Mouse (Mus musculus): Measurements from ENCODE around the gene Trim7. TPM values are rescaled to one million over a fixed set of nuclear protein-coding genes. Genes with fewer than 3 reads are reported as not detected.
A peak's percentile ranks its signal among the peaks of the same experiment; 100 is the strongest.

Gene Trim7
- polyA plus RNA-seq, 1 experiment, result 12.6 TPM

- peak overlapping the region; percentile 85 for H3K4me3 ChIP-seq (ENCODE audit: low read depth, low read length)
- no peaks in the 10 kb centered on the region for H3K36me3 ChIP-seq (ENCODE audit: control insufficient read depth, insufficient read depth, low read length)
- peaks cover 9% of the 10 kb centered on the region for H3K4me1 ChIP-seq (ENCODE audit: control insufficient read depth, insufficient read depth, insufficient read length, low read length)
- TF ChIP-seq POLR2A (IDR thresholded peaks at IDR 0.05; ENCODE audit: low read depth, low read length) (peak; percentile 9; the same call in 1 of the 2 replicates), CTCF (IDR thresholded peaks at IDR 0.05; ENCODE audit: extremely low read depth, insufficient read length, insufficient replicate concordance, low read depth, low read length) (no peak)
- H3K27ac ChIP-seq (ENCODE audit: insufficient read depth, low read depth, low read length), result peak overlapping the region; percentile 83
- H3K27me3 ChIP-seq (ENCODE audit: control insufficient read depth, insufficient read depth, low read length), result no peaks in the 10 kb centered on the region
- WGBS, result under 1% methylated on average over 77 of the region's 77 CpGs
Observed at GRCm38 (mm10) chr11:48837310-48838180, 11.6 kb downstream of the Trim7 start.

- TF ChIP-seq POLR2A (IDR thresholded peaks at IDR 0.05; ENCODE audit: low read depth, low read length) (peak; percentile 48; the same call in 1 of the 2 replicates), CTCF (IDR thresholded peaks at IDR 0.05; ENCODE audit: extremely low read depth, insufficient read length, insufficient replicate concordance, low read depth, low read length) (no peak; the same call in 1 of the 2 replicates)
- peaks cover 9% of the 10 kb centered on the region for H3K4me1 ChIP-seq (ENCODE audit: control insufficient read depth, insufficient read depth, insufficient read length, low read length)
- WGBS, result 1% methylated on average over 16 of the region's 16 CpGs
- no peaks in the 10 kb centered on the region for H3K36me3 ChIP-seq (ENCODE audit: control insufficient read depth, insufficient read depth, low read length)
- H3K27ac ChIP-seq (ENCODE audit: insufficient read depth, low read depth, low read length), result peak overlapping the region; percentile 83
- H3K27me3 ChIP-seq (ENCODE audit: control insufficient read depth, insufficient read depth, low read length), result no peaks in the 10 kb centered on the region
- H3K4me3 ChIP-seq (ENCODE audit: low read depth, low read length), result peak overlapping the region; percentile 85
Observed at GRCm38 (mm10) chr11:48838181-48838797, 12.3 kb downstream of the Trim7 start.

- 85% methylated on average over 10 of the region's 10 CpGs for WGBS
- Histone ChIP-seq H3K27ac (ENCODE audit: insufficient read depth, low read depth, low read length) (peak overlapping the region; percentile 83), H3K27me3 (ENCODE audit: control insufficient read depth, insufficient read depth, low read length) (no peaks in the 10 kb centered on the region), H3K36me3 (ENCODE audit: control insufficient read depth, insufficient read depth, low read length) (no peaks in the 10 kb centered on the region), H3K4me1 (ENCODE audit: control insufficient read depth, insufficient read depth, insufficient read length, low read length) (peaks cover 9% of the 10 kb centered on the region), H3K4me3 (ENCODE audit: low read depth, low read length) (no peak overlapping the region)
- no peak for TF ChIP-seq CTCF (IDR thresholded peaks at IDR 0.05; ENCODE audit: extremely low read depth, insufficient read length, insufficient replicate concordance, low read depth, low read length)
- no peak for TF ChIP-seq POLR2A (IDR thresholded peaks at IDR 0.05; ENCODE audit: low read depth, low read length)
Observed at GRCm38 (mm10) chr11:48838879-48839680, 13.1 kb downstream of the Trim7 start.

GRCm38 (mm10) chr11:48840805-48841204, 14.9 kb downstream of the Trim7 start:
- no peak for TF ChIP-seq CTCF (IDR thresholded peaks at IDR 0.05; ENCODE audit: extremely low read depth, insufficient read length, insufficient replicate concordance, low read depth, low read length)
- no peak for TF ChIP-seq POLR2A (IDR thresholded peaks at IDR 0.05; ENCODE audit: low read depth, low read length)
- Histone ChIP-seq H3K4me1 (ENCODE audit: control insufficient read depth, insufficient read depth, insufficient read length, low read length) (peaks cover 9% of the 10 kb centered on the region), H3K27ac (ENCODE audit: insufficient read depth, low read depth, low read length) (no peak overlapping the region), H3K36me3 (ENCODE audit: control insufficient read depth, insufficient read depth, low read length) (no peaks in the 10 kb centered on the region), H3K4me3 (ENCODE audit: low read depth, low read length) (no peak overlapping the region), H3K27me3 (ENCODE audit: control insufficient read depth, insufficient read depth, low read length) (no peaks in the 10 kb centered on the region)

GRCm38 (mm10) chr11:48841213-48841612, 15.3 kb downstream of the Trim7 start:
- WGBS, result 41% methylated on average over 5 of the region's 5 CpGs
- peaks cover 9% of the 10 kb centered on the region for H3K4me1 ChIP-seq (ENCODE audit: control insufficient read depth, insufficient read depth, insufficient read length, low read length)
- TF ChIP-seq CTCF (IDR thresholded peaks at IDR 0.05; ENCODE audit: extremely low read depth, insufficient read length, insufficient replicate concordance, low read depth, low read length), result no peak
- no peak for TF ChIP-seq POLR2A (IDR thresholded peaks at IDR 0.05; ENCODE audit: low read depth, low read length)

GRCm38 (mm10) chr11:48842378-48842792, 16.4 kb downstream of the Trim7 start:
- TF ChIP-seq POLR2A (IDR thresholded peaks at IDR 0.05; ENCODE audit: low read depth, low read length) (no peak), CTCF (IDR thresholded peaks at IDR 0.05; ENCODE audit: extremely low read depth, insufficient read length, insufficient replicate concordance, low read depth, low read length) (no peak)
- no peaks in the 10 kb centered on the region for H3K36me3 ChIP-seq (ENCODE audit: control insufficient read depth, insufficient read depth, low read length)
- H3K27me3 ChIP-seq (ENCODE audit: control insufficient read depth, insufficient read depth, low read length), result no peaks in the 10 kb centered on the region
- no peak overlapping the region for H3K4me3 ChIP-seq (ENCODE audit: low read depth, low read length)
- WGBS, result 83% methylated on average over 4 of the region's 4 CpGs
- peaks cover 5% of the 10 kb centered on the region for H3K4me1 ChIP-seq (ENCODE audit: control insufficient read depth, insufficient read depth, insufficient read length, low read length)
- no peak overlapping the region for H3K27ac ChIP-seq (ENCODE audit: insufficient read depth, low read depth, low read length)

More at GRCm38 (mm10) chr11:48841213-48841612, 15.3 kb downstream of the Trim7 start:
- H3K27me3 ChIP-seq (ENCODE audit: control insufficient read depth, insufficient read depth, low read length), result no peaks in the 10 kb centered on the region
- H3K4me3 ChIP-seq (ENCODE audit: low read depth, low read length), result no peak overlapping the region
- no peaks in the 10 kb centered on the region for H3K36me3 ChIP-seq (ENCODE audit: control insufficient read depth, insufficient read depth, low read length)
- no peak overlapping the region for H3K27ac ChIP-seq (ENCODE audit: insufficient read depth, low read depth, low read length)

Measured in small intestine, adult 2 months (tissue).